Mouse (Mus musculus) ES-Bruce4 (cell line): ENCODE measurements around the gene Fam118a. TPM values are rescaled to one million over a fixed set of nuclear protein-coding genes. Genes with fewer than 3 reads are reported as not detected.
A peak's percentile ranks its signal among the peaks of the same experiment; 100 is the strongest.
"Not testable (repeated sequence)": the region's sequence is repeated elsewhere in the genome, so short reads cannot be mapped to it uniquely, and the experiment has no call there.

Source experiments
- H3K27ac ChIP-seq: 2 replicates; pipeline ENCODE4 v1.5.1; 2012; ENCODE audit warnings: low read length, inconsistent platforms; ENCODE audit not compliant: insufficient read depth
- H3K27me3 ChIP-seq: 2 replicates; pipeline ENCODE4 v1.6.1; 2012; ENCODE audit warnings: mild to moderate bottlenecking, low read length, inconsistent platforms; ENCODE audit not compliant: control insufficient read depth, poor library complexity, insufficient read depth, severe bottlenecking
- H3K36me3 ChIP-seq: 2 replicates; pipeline ENCODE4 v1.6.1; 2012; ENCODE audit warnings: inconsistent platforms, mild to moderate bottlenecking, low read length, moderate library complexity; ENCODE audit not compliant: control insufficient read depth, poor library complexity, insufficient read depth, severe bottlenecking
- H3K4me1 ChIP-seq: one replicate; pipeline ENCODE4 v1.8.1; 2011; ENCODE audit warnings: low read length; ENCODE audit not compliant: control insufficient read depth, insufficient read depth
- H3K4me3 ChIP-seq: 2 replicates; pipeline ENCODE4 v1.5.1; 2011; ENCODE audit warnings: low read depth, mild to moderate bottlenecking, low read length
- H3K9ac ChIP-seq: 2 replicates; pipeline ENCODE4 v1.6.1; 2012; ENCODE audit warnings: low read depth, mild to moderate bottlenecking, inconsistent platforms; ENCODE audit not compliant: poor library complexity, severe bottlenecking
- H3K9me3 ChIP-seq: replicated peaks from 2 replicates; pipeline ENCODE4 v1.6.1; 2012; ENCODE audit warnings: mild to moderate bottlenecking, low read length, inconsistent platforms; ENCODE audit not compliant: control insufficient read depth, poor library complexity, insufficient read depth, severe bottlenecking
- CTCF ChIP-seq: IDR thresholded peaks from one replicate; pipeline ENCODE4 v1.8.1; 2011; ENCODE audit warnings: low read depth, low read length
- EP300 ChIP-seq: IDR thresholded peaks from 2 replicates; pipeline ENCODE4 v1.6.1; 2011; ENCODE audit warnings: low read depth, low read length; ENCODE audit not compliant: insufficient read depth
- POLR2A ChIP-seq: IDR thresholded peaks from one replicate; pipeline ENCODE4 v1.8.1; 2011; ENCODE audit warnings: low read length; ENCODE audit not compliant: insufficient read depth
- polyA plus RNA-seq: library from polyadenylated mRNA; stranded (reverse); fragments of >200 nt; gene quantifications from 2 replicates; pipeline ENCODE4 v1.2.4, GENCODE M21; 2011; ENCODE audit warnings: low read depth; ENCODE audit not compliant: missing spikeins, insufficient read depth, insufficient read length

The Fam118a gene
- polyA plus RNA-seq, 1 experiment, result 32.4 TPM

DNA sequence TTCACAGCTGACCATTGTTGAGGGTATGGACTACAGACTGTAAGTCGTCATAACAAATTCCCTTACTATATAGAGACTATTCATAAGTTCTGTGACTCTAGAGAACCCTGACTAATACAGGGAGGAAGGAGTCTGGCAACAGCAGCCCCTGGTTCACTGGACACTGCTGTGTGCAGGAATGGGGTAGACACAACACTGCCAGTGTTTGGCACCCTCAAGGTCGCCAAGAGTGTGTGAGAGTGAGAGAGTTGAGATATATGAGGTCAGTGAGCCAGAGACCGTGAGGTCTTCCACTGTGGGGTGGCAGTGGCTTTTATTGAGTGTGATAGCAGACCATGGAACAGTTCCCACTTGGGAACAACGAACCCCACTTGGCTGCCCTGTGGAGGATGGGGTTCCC is 2.6 kb upstream of the Fam118a start:
- H3K9ac ChIP-seq, result no peak overlapping the region
- no peak for TF ChIP-seq CTCF
- no peaks in the 10 kb centered on the region for H3K9me3 ChIP-seq
- no peak overlapping the region for H3K4me3 ChIP-seq
- no peaks in the 10 kb centered on the region for H3K4me1 ChIP-seq
- no peaks in the 10 kb centered on the region for H3K36me3 ChIP-seq
- no peak overlapping the region for H3K27ac ChIP-seq
- no peaks in the 10 kb centered on the region for H3K27me3 ChIP-seq

DNA sequence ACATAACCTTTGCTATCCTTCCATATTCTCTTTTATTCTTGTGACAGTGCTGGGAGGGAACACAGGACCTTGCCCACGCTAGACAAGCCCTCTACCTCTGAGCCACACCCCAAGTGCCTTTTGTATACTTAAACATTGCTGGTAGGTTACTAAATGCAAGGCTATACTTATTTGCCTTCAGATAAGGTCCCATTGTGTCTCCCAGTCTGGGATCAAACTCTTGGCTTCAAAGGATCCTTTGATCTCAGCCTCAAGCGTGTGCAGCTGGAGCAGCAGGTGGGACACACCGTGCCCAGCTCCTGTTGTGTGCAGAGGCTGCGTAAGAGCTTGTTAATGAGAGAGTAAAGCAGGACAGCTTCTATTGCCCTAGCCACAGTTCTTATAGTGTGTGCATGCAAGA is 1.0 kb upstream of the Fam118a start:
- no peaks in the 10 kb centered on the region for H3K36me3 ChIP-seq
- H3K27me3 ChIP-seq, result no peaks in the 10 kb centered on the region
- TF ChIP-seq CTCF (no peak), POLR2A (no peak), EP300 (no peak)
- no peaks in the 10 kb centered on the region for H3K4me1 ChIP-seq
- H3K9me3 ChIP-seq, result no peaks in the 10 kb centered on the region
- no peak overlapping the region for H3K9ac ChIP-seq
- no peak overlapping the region for H3K4me3 ChIP-seq
- no peak overlapping the region for H3K27ac ChIP-seq

DNA sequence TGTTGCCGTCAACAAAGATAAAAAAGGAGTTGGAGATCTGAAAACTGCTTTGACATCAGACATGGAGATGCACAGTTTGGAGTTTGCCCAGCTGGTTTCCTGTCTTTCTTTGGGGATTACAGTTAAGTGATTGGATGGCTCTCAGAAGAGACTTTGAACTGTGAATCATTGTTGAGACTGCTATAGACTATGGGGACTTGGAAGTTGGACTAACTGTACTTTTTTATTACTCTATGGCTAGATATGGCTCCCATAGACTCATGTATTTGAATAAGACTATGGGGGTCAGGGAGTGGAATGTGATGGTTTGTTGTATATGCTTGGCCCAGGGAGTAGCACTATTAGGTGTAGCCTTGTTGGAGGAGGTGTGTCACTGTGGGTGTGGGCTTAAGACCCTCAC is 1.9 kb downstream of the Fam118a start:
- H3K27me3 ChIP-seq, H3K4me1 ChIP-seq, H3K9me3 ChIP-seq, H3K36me3 ChIP-seq, H3K9ac ChIP-seq, H3K4me3 ChIP-seq, H3K27ac ChIP-seq: not testable (repeated sequence)

DNA sequence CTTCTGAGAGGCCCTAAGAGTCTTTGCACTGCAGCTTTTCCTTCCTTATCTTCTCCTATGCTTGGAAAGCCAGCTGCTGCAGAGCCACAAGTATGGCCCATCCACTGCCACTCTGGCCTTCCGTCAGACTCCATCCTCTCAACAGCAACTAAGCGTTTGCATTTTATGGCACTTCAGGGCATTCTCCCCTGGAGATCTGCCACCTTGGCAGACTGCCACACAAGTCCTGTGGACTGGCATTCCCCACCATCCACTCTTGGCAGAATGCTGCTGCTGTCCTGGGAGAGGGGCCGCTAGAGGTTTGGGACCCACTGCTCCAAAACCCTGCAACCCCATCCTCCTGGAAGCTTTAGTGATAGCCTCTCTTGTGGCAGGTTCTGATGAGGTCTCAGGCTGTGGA is 3.1 kb downstream of the Fam118a start:
- no peak overlapping the region for H3K4me3 ChIP-seq
- H3K27me3 ChIP-seq, result no peaks in the 10 kb centered on the region
- TF ChIP-seq POLR2A, result no peak
- TF ChIP-seq CTCF, result no peak
- TF ChIP-seq EP300, result no peak

DNA sequence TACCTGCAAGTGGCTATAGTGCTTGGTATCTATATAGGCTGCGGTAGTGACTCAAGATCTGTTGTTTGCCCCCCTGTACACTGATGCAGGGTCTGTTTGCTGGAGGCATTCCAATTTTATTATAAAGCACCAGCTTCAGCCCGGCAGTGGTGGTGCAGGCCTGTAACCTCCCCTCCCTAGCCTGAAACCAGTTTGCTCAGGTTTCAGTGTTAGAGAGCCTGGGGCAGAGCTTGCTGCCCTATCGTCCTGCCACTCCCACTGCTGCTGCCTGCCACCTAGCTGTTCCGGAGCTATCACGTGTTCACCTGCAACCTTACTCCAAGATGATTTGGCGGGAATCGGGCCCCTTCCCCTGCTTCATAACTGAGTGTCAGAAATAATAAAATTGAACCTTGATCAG is 5.2 kb downstream of the Fam118a start:
- H3K27me3 ChIP-seq, H3K9me3 ChIP-seq, H3K4me1 ChIP-seq, H3K36me3 ChIP-seq, H3K4me3 ChIP-seq, H3K27ac ChIP-seq: not testable (repeated sequence)
- H3K9ac ChIP-seq, result peak overlapping the region; percentile 32; the same call in 1 of the 2 replicates

More for the DNA sequence above, 3.1 kb downstream of the Fam118a start:
- H3K9me3 ChIP-seq, result no peaks in the 10 kb centered on the region
- no peak overlapping the region for H3K9ac ChIP-seq
- no peaks in the 10 kb centered on the region for H3K36me3 ChIP-seq
- H3K4me1 ChIP-seq, result no peaks in the 10 kb centered on the region
- no peak overlapping the region for H3K27ac ChIP-seq

DNA sequence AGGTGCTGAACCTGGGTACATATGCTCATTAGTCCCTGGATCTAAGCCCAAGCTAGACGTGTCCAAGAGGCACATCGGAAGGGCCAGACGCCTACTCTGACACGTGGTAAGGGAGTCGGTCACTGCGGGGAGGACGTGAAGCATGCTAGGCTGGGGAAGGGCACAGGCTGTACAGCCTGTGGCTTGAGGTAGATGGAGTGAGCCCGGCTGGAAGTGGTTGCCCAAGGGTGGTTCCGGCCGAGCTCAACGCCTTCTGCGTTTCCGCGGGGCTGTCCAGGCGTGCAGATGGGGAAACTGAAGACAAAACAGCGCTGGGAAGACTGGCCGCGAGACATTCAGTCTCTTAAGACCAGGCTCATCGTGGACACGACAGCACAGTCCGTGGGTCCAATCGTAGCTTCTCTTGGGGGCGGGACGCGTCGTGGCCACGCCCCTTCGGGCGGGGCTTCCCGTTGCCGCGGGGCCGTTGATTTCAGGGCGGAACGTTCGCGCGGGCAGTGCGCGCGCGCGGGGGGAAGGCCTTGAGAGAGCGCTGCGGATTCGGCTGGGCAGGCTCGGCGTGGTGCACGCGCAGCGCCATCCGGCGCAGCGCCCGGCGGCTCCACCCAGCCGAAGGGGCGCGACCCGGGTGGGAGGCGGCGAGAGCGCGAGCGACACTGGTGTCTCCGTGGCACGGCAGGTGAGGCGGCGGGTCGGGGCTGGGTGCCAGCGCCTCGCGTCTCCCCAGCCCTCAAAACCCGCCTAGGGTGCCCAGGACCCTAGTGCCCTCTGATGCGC is 8.0 kb downstream of the Fam118a start:
- 0 out of 2 replicates have a peak overlapping the region, but pooled peaks have one; percentile 2 for H3K27ac ChIP-seq
- no peaks in the 10 kb centered on the region for H3K4me1 ChIP-seq
- TF ChIP-seq CTCF, result no peak
- peak overlapping the region; percentile 69 for H3K9ac ChIP-seq
- H3K27me3 ChIP-seq, result no peaks in the 10 kb centered on the region
- no peaks in the 10 kb centered on the region for H3K9me3 ChIP-seq
- peak overlapping the region; percentile 80 for H3K4me3 ChIP-seq
- no peaks in the 10 kb centered on the region for H3K36me3 ChIP-seq
